Mouse (Mus musculus) intestine, postnatal 0 days (tissue): Measurements from ENCODE around the gene Zzz3. TPM values are rescaled to one million over a fixed set of nuclear protein-coding genes. Genes with fewer than 3 reads are reported as not detected.
A peak's percentile ranks its signal among the peaks of the same experiment; 100 is the strongest.

Experiments used
- ATAC-seq: fragments of 200-750 bp; cut with Nextera tagmentation; 2 replicates; pipeline ENCODE4 v1.8.0; 2017; ENCODE audit warnings: mild to moderate bottlenecking, moderate TSS enrichment, moderate library complexity
- H3K27ac ChIP-seq: fragments of 300-500 bp; sonication (generic); 2 replicates; pipeline ENCODE4 v1.5.1; 2014; ENCODE audit warnings: mild to moderate bottlenecking, low read depth, low read length, moderate library complexity
- H3K27me3 ChIP-seq: fragments of 300-500 bp; sonication (generic); replicated peaks from 2 replicates; pipeline ENCODE4 v1.6.1; 2014; ENCODE audit warnings: low read length, mixed read lengths; ENCODE audit not compliant: control insufficient read depth, insufficient read depth
- H3K36me3 ChIP-seq: fragments of 300-500 bp; sonication (generic); 2 replicates; pipeline ENCODE4 v1.6.1; 2014; ENCODE audit warnings: mild to moderate bottlenecking, moderate library complexity; ENCODE audit not compliant: control insufficient read depth, insufficient read depth
- H3K4me1 ChIP-seq: fragments of 300-500 bp; sonication (generic); replicated peaks from 2 replicates; pipeline ENCODE4 v1.6.1; 2014; ENCODE audit warnings: antibody characterized with exemption, low read length, mixed read lengths; ENCODE audit not compliant: control insufficient read depth, insufficient read depth
- H3K4me2 ChIP-seq: fragments of 300-500 bp; sonication (generic); replicated peaks from 2 replicates; pipeline ENCODE4 v1.6.1; 2014; ENCODE audit warnings: low read depth, mild to moderate bottlenecking, moderate library complexity
- H3K4me3 ChIP-seq: fragments of 300-500 bp; sonication (generic); 2 replicates; pipeline ENCODE4 v1.5.1; 2014; ENCODE audit warnings: low read depth, low read length
- H3K9ac ChIP-seq: fragments of 300-500 bp; sonication (generic); 2 replicates; pipeline ENCODE4 v1.6.1; 2014; ENCODE audit warnings: mild to moderate bottlenecking, low read depth, low read length
- H3K9me3 ChIP-seq: fragments of 300-500 bp; sonication (generic); 2 replicates; pipeline ENCODE4 v1.6.1; 2016; ENCODE audit warnings: mixed run types; ENCODE audit not compliant: control insufficient read depth
- CTCF ChIP-seq: sonication (generic); IDR thresholded peaks from 2 replicates; pipeline ENCODE4 v1.5.1; 2016; ENCODE audit warnings: low read depth, mild to moderate bottlenecking, control low read depth, antibody characterized with exemption, moderate library complexity
- WGBS: fragments of 180-500 bp; shearing (Covaris S2); extraction: QIAGEN DNeasy Blood & Tissue Kit; methylation state at CpG from one replicate; pipeline ENCODE4 v1.1.7; 2014; 5-methylcytosine and 5-hydroxymethylcytosine counted together
- polyA plus RNA-seq: library from polyadenylated mRNA; unstranded; fragments of >200 nt; fragmentation: Nextera tagmentation; extraction: Ambion mirVana; gene quantifications from 2 replicates; pipeline ENCODE4 v1.2.1, GENCODE M21; 2015

The Zzz3 gene
- polyA plus RNA-seq, 1 experiment from 2014 or later: 19.6 TPM

DNA sequence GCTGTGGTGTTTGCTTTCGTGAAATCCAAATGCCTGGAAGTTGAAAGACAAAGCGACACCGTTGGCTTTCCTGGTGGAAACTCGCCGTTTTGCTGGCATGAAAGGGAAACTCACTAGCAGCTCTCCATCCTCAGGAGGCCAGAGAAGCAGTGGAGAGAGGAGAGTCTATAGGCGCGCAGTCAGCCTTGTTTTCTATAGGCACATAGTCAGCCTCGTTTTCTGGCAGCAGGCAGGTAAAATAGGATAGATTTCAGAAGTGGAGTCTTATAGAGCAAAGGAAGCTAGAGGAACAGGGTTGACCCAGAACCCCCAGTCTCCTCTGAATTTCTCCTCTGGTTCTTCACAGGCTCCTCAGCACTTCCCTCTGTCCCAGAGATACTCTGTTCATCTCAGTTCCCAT, 72.8 kb downstream of the Zzz3 start:
- Histone ChIP-seq H3K4me3 (no peak overlapping the region), H3K9ac (no peak overlapping the region), H3K4me1 (no peaks in the 10 kb centered on the region), H3K27ac (no peak overlapping the region), H3K27me3 (no peaks in the 10 kb centered on the region), H3K4me2 (no peak overlapping the region), H3K36me3 (peaks cover 6% of the 10 kb centered on the region; the same call in 1 of the 2 replicates), H3K9me3 (no peaks in the 10 kb centered on the region)
- ATAC-seq: no peak
- WGBS: 93% methylated on average over 8 of the region's 8 CpGs
- TF ChIP-seq CTCF: no peak

GRCm38 (mm10) chr3:152468569-152469041, 73.3 kb downstream of the Zzz3 start:
- H3K27ac ChIP-seq: no peak overlapping the region
- no peak overlapping the region for H3K4me2 ChIP-seq
- peaks cover under 1% of the 10 kb centered on the region; the same call in 1 of the 2 replicates for H3K36me3 ChIP-seq
- TF ChIP-seq CTCF: no peak
- no peaks in the 10 kb centered on the region for H3K9me3 ChIP-seq
- 80% methylated on average over 12 of the region's 12 CpGs for whole genome bisulfite sequencing
- H3K9ac ChIP-seq: no peak overlapping the region
- no peak for ATAC-seq
- H3K4me3 ChIP-seq: no peak overlapping the region
- H3K27me3 ChIP-seq: no peaks in the 10 kb centered on the region
- H3K4me1 ChIP-seq: no peaks in the 10 kb centered on the region

DNA sequence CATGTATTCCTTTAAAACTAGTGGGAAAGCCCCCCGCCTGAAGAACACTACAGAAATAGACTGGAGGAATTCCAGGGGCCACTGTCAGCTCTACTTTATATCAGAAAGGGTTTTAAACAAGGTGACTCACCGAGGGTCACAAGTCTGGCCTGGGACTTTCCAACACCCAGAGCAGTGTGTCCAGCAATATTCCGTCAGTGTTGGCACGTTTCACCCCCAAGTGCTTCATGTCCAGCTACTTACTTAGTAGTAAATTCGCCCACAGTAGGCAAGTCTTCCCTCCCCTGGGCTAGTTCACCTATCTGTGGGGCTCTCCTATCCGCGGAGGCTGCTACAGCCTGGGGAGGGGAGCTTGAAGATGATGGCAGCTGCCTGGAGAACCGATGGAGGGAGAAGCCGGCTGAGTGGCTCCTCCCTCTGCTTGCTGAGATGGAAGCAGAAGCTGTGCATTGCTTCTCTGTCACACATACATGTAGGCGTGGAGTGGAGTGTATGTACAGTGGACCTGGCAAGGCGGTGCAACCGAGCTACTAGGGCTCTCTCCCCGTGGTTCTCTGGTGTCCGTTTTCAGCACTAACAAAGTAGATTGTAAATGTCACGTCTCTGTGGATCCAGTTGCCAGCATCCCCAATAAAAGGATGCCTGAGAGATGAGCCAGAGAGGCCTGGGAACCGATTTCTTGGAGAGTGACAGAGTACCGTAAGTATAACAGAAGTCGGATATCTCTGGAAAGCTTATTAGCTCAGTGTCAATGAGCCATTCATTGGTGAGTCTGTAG, 74.3 kb downstream of the Zzz3 start:
- no peaks in the 10 kb centered on the region for H3K36me3 ChIP-seq
- WGBS: 63% methylated on average over 18 of the region's 18 CpGs
- H3K9me3 ChIP-seq: no peaks in the 10 kb centered on the region
- no peaks in the 10 kb centered on the region for H3K4me1 ChIP-seq
- H3K27me3 ChIP-seq: no peaks in the 10 kb centered on the region
- H3K27ac ChIP-seq: no peak overlapping the region; the same call in 1 of the 2 replicates
- no peak overlapping the region for H3K4me2 ChIP-seq
- no peak overlapping the region for H3K9ac ChIP-seq
- TF ChIP-seq CTCF: no peak
- ATAC-seq: no peak
- H3K4me3 ChIP-seq: no peak overlapping the region

DNA sequence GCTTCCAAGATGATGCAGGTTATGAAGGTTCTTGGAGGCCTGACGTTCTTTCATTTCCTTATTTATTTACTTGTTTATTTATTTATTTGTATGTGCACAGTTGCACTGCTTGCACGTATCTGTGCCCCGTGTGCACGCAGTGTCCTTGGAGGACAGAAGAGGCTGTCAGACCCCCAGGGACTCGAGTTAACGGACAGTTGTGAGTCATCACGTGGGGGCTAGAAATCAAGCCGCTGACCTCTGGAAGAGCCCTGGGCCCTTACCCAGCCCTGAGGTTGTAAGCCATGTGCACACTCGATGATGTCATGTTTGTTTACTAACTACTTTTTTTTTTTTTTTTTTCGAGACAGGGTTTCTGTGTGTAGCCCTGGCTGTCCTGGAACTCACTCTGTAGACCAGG, 75.1 kb downstream of the Zzz3 start:
- no peak overlapping the region for H3K27ac ChIP-seq
- WGBS: 78% methylated on average over 10 of the region's 10 CpGs

DNA sequence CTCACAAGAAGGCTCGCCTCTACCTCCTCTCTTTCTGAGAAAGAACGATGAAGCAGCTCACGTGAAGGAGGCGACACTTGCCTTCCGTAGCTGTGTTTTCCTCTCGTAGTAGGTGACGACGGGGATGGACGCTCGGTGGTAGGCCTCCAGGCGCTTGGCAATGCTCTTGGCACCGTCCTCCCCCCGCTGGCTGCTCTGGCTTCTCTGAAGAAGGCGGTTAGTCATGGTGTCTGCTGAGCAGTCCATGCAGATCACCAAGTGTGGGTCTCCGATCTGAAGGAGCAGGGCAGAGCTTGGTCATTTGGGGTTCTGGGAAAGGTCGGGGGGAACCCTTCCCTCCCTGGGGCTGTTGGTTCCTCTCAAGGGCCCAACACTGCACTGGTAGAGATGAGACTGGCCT, 77.4 kb downstream of the Zzz3 start:
- WGBS: 92% methylated on average over 16 of the region's 16 CpGs
- no peak for TF ChIP-seq CTCF

More for the DNA sequence above, 75.1 kb downstream of the Zzz3 start:
- no peaks in the 10 kb centered on the region for H3K36me3 ChIP-seq
- no peak for TF ChIP-seq CTCF
- H3K9ac ChIP-seq: no peak overlapping the region
- no peak for ATAC-seq
- H3K4me1 ChIP-seq: no peaks in the 10 kb centered on the region
- no peaks in the 10 kb centered on the region for H3K9me3 ChIP-seq
- no peak overlapping the region for H3K4me3 ChIP-seq
- H3K4me2 ChIP-seq: no peak overlapping the region
- H3K27me3 ChIP-seq: no peaks in the 10 kb centered on the region

DNA sequence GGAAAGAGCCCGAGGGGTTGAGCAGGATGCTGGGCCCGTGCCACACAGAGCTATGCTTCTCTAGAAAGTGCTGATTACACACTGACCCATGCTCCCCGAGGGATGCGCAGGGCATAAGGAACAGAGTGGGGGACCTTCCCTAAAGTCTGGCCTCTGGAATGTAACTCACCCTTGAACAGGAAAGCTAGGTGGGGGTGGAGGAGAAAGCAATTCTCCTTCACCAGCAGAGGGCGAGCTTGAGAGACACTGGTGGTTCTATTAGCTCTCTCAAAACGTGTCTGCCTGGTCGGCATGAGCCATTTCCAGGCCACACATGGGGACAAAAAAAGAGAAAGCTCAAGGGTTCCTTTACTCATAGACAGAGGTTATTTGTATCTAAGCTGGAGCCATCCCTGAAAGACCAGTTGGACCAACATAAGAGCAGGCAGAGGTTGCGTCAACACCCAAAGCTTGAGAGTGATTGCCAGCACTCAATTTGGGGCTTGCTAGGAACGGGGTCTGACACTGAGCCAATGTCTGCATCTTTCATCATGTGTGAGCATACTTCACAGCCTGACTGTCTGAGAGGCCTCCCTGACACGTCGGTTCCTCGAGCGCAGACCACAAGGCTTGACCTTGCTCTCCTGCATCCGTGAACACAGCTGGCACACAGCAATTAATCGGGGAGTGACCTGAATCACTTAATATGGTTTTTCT, 79.5 kb downstream of the Zzz3 start:
- 61% methylated on average over 15 of the region's 15 CpGs for WGBS
- H3K9ac ChIP-seq: no peak overlapping the region
- ATAC-seq: no peak
- no peaks in the 10 kb centered on the region for H3K9me3 ChIP-seq
- H3K27ac ChIP-seq: no peak overlapping the region
- H3K36me3 ChIP-seq: no peaks in the 10 kb centered on the region
- H3K4me3 ChIP-seq: no peak overlapping the region
- no peak overlapping the region for H3K4me2 ChIP-seq
- no peaks in the 10 kb centered on the region for H3K27me3 ChIP-seq
- peak; percentile 90 for TF ChIP-seq CTCF
- no peaks in the 10 kb centered on the region for H3K4me1 ChIP-seq

More for the DNA sequence above, 77.4 kb downstream of the Zzz3 start:
- H3K27me3 ChIP-seq: no peaks in the 10 kb centered on the region
- ATAC-seq: no peak
- H3K36me3 ChIP-seq: no peaks in the 10 kb centered on the region
- no peak overlapping the region for H3K4me2 ChIP-seq
- no peak overlapping the region for H3K4me3 ChIP-seq
- no peaks in the 10 kb centered on the region for H3K9me3 ChIP-seq
- no peaks in the 10 kb centered on the region for H3K4me1 ChIP-seq
- no peak overlapping the region for H3K27ac ChIP-seq
- H3K9ac ChIP-seq: no peak overlapping the region
